Mouse (Mus musculus): ENCODE data around the gene Tuba8.

- TF ChIP-seq CTCF (IDR thresholded peaks at IDR 0.05; ENCODE audit: low read depth, low read length) (no peak), POLR2A (IDR thresholded peaks at IDR 0.05; ENCODE audit: insufficient read depth, low read length) (no peak), EP300 (IDR thresholded peaks at IDR 0.05; ENCODE audit: insufficient read depth, low read depth, low read length) (no peak)
Observed at GRCm38 (mm10) chr6:121214221-121214620, 3.7 kb downstream of the Tuba8 start.

All from ES-Bruce4 (cell line).